17 mouse cellular contexts compared by ENCODE assay signal in genomic region chr8:121885433-121885832, GRCm38 (mm10). TPM values are rescaled to one million over a fixed set of nuclear protein-coding genes. Genes with fewer than 3 reads are reported as not detected.
"Had no signal": no experiment of that assay in that cellular context is flagged by ENCODE, and none has a peak within 500 bp of the region (broad histone marks: within the 10 kb centered on the region; RNA-seq: fewer than 3 reads in every experiment).

No protein-coding gene starts in this region.

- H3K9ac ChIP-seq: limb, embryonic 12.5 days; liver, embryonic 13.5 days; liver, postnatal 0 days; lung, embryonic 15.5 days; neural tube, embryonic 12.5 days had no signal

- H3K4me1 ChIP-seq: neural tube, embryonic 12.5 days had no signal

- H3K9me3 ChIP-seq: limb, embryonic 12.5 days; liver, embryonic 13.5 days; lung, embryonic 15.5 days; neural tube, embryonic 12.5 days had no signal

- H3K27me3 ChIP-seq: limb, embryonic 12.5 days; liver, embryonic 13.5 days; lung, embryonic 15.5 days; neural tube, embryonic 12.5 days had no signal

- ATAC-seq: liver, postnatal 0 days had no signal

- H3K4me3 ChIP-seq: limb, embryonic 12.5 days; liver, embryonic 13.5 days; lung, embryonic 15.5 days; neural tube, embryonic 12.5 days had no signal

- H3K4me2 ChIP-seq: limb, embryonic 12.5 days; liver, embryonic 13.5 days; lung, embryonic 15.5 days; neural tube, embryonic 12.5 days had no signal

- DNase-seq: kidney, adult 9 months; kidney, postnatal 36 days; liver; liver, embryonic 13.5 days; liver, postnatal 0 days; midbrain, embryonic 14.5 days; thymus, postnatal 4 days had no signal

- H3K27ac ChIP-seq: kidney, postnatal 0 days; limb, embryonic 12.5 days; liver, embryonic 13.5 days; lung, embryonic 15.5 days; neural tube, embryonic 12.5 days; stomach, postnatal 0 days had no signal

RNA-seq across cellular contexts. Expression of gene Car5a, which starts 59.3 kb away (rescaled TPM):
- total RNA-seq: layer of hippocampus, postnatal 14 days; left cerebral cortex, postnatal 25 days; megakaryocyte progenitor cell, adult 5-6 weeks; monocyte, adult 5-6 weeks; neutrophil, adult 5-6 weeks had no signal
- polyA plus RNA-seq: lung, embryonic 15.5 days; midbrain, embryonic 14.5 days had no signal
